Mouse (Mus musculus) G1E (cell line): ENCODE data around the gene Morn1.

Experiments used
- CTCF ChIP-seq: IDR thresholded peaks from 2 replicates; pipeline ENCODE4 v1.5.1; 2012; ENCODE audit warnings: low read depth, low read length, inconsistent platforms, mixed read lengths
- GATA1 ChIP-seq: IDR thresholded peaks from 2 replicates; pipeline ENCODE4 v1.6.1; 2012; ENCODE audit warnings: borderline replicate concordance, low read length, inconsistent platforms, mixed read lengths
- TAL1 ChIP-seq: conservative IDR thresholded peaks from 2 replicates; pipeline ENCODE4 v1.6.1; 2012; ENCODE audit warnings: low read depth, low read length, inconsistent platforms, mixed read lengths

DNA sequence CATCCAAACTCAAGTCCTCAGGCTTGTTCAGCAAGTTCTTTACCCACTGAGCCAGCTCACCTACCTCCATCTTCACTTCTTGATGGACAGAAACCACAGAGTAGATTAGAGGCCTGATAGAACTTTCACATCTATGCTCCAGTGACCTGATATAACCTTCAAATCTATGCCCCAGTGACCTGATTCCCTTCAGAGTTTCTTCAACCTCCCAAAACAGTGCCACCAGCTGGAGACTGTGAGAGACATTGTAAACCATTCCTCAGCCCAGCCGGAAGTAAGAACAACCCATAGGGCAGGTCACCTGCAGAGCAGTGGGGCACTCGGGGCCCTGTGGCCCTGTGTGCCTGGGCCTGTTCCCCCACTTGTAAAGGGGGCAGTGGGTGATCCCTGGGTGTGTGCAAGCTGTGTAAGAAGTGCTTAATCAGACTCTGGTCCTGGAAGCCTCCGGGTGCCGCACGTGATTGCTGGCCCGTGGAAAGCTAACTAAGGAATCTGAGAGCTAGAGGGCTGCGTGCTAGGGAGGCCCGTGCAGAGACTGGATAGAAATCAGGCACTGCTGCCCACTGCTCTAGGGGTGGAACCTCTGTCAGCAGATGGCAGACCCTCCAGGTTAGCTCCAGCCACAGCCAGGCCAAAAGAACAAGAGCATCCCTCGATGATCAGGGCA lies 37.6 kb downstream of the Morn1 start:
- no peak for TF ChIP-seq CTCF
- TF ChIP-seq GATA1: no peak
- no peak for TF ChIP-seq TAL1
